8 mouse cellular contexts compared by ENCODE assay signal in the genomic region with DNA sequence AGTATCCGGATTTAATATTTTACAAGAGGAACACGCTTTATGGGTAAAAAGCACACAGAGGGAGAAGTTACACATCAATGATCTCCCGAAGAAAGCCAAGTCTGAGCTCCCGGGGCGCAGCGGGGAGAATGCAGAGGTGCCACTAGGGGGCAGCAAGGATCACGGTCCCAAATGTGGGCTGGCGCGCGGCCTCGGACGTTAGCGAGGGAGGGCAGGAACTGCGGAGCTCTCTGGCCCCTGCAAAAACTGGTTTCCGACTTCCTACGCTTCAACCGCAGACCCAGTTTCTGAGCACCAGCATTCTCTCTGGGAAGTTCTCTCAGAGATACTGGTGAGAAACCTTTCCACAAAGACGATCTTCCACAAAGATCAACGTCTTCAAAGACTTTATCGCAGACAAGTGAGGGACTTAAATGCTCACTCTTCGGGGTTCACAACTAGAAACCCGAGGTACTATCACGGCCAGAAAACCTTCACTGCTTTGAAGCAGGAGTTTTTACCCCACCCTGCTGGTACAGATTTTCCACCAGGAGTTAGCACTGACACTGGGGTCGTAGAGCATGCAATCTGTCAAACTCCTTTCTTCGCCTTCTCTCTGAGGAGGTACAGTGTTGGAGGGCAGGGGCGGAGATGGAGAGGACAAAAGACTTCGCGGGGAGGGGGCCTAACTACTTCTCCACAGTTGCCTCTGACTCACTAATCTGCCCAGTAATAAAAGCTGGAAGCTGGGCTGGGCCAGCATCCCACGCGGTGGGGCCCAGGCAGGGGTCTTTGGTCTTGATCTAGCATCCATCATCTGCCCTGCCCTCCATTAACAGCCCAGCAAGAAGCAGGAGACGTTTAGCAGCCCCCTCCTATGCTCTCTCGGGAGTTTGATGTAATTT. TPM values are rescaled to one million over a fixed set of nuclear protein-coding genes. Genes with fewer than 3 reads are reported as not detected.
A peak's percentile ranks its signal among the peaks of the same experiment; 100 is the strongest.
DNase-seq lines count a peak whose midpoint lies in the region; ATAC-seq lines count a peak whose summit lies in the region.

No protein-coding gene starts in this region.

- no peak overlapping the region; the same call in 1 of the 2 replicates for H3K9ac ChIP-seq in hindbrain, embryonic 12.5 days

- peak overlapping the region; percentile 42 for H3K4me2 ChIP-seq in hindbrain, embryonic 12.5 days (replicated peaks)

- no peaks in the 10 kb centered on the region for H3K9me3 ChIP-seq in hindbrain, embryonic 12.5 days (replicated peaks)

- 1% methylated on average over 32 of the region's 32 CpGs for WGBS in hindbrain, embryonic 12.5 days

- H3K4me1 ChIP-seq in hindbrain, embryonic 12.5 days = peaks cover 36% of the 10 kb centered on the region

- peak; percentile 11; the same call in 1 of the 2 replicates for ATAC-seq in hindbrain, embryonic 12.5 days (ENCODE audit: low FRiP score)
- peak; percentile 75 for ATAC-seq in megakaryocyte, adult 5-6 weeks (ENCODE audit: poor library complexity, severe bottlenecking)

- H3K27ac ChIP-seq in hindbrain, embryonic 12.5 days = no peak overlapping the region

- no peaks in the 10 kb centered on the region for H3K36me3 ChIP-seq in hindbrain, embryonic 12.5 days

- peak; percentile 79 for DNase-seq in R1 (ENCODE audit: low read depth, low spot score)
- DNase-seq in cerebellum, adult 9-11 months = peak; percentile 54
- DNase-seq in frontal cortex, postnatal 25 days (ENCODE audit: low spot score in 2 of 2) = peak; percentile 52 to 68
- DNase-seq in layer of hippocampus, postnatal 14 days (ENCODE audit: low spot score in 2 of 2) = peak; percentile 69 to 70
- peak; percentile 78 for DNase-seq in retina, postnatal 1 day
- peak; percentile 72 to 73 for DNase-seq in urinary bladder, adult 18-20 months (ENCODE audit: low spot score in 2 of 2)

- H3K4me3 ChIP-seq in hindbrain, embryonic 12.5 days = peak overlapping the region; percentile 15; the same call in 1 of the 2 replicates

- H3K27me3 ChIP-seq in hindbrain, embryonic 12.5 days = peaks cover 91% of the 10 kb centered on the region

RNA-seq across cellular contexts. Expression of gene Ankrd63, which starts 3.3 kb away (rescaled TPM):
- not detected in 2 replicates for polyA plus RNA-seq in hindbrain, embryonic 12.5 days (2016; fragmentation: Nextera tagmentation; extraction: Ambion mirVana)
- 1 to 10 TPM; 9.4 to 10.0 TPM for total RNA-seq in layer of hippocampus, postnatal 14 days (2021)
- total RNA-seq in megakaryocyte, adult 5-6 weeks (2015) = 0.07 and 0.11 TPM in 2 replicates
- 0.07 and 0.12 TPM in 2 replicates for total RNA-seq in megakaryocyte, adult 5-6 weeks (2017)

RNA-seq across cellular contexts. Expression of gene Plcb2, which starts 27.8 kb away (rescaled TPM):
- polyA plus RNA-seq in hindbrain, embryonic 12.5 days (2016; fragmentation: Nextera tagmentation; extraction: Ambion mirVana) = 0.44 and 0.59 TPM in 2 replicates
- total RNA-seq in layer of hippocampus, postnatal 14 days (2021) = 1 to 10 TPM; 2.1 to 2.7 TPM
- 48.2 and 48.4 TPM in 2 replicates for total RNA-seq in megakaryocyte, adult 5-6 weeks (2015)
- total RNA-seq in megakaryocyte, adult 5-6 weeks (2017) = 38.1 and 46.9 TPM in 2 replicates

RNA-seq across cellular contexts. Expression of gene Pak6, which starts 37.3 kb away (rescaled TPM):
- polyA plus RNA-seq in hindbrain, embryonic 12.5 days (2016; fragmentation: Nextera tagmentation; extraction: Ambion mirVana) = 6.2 and 6.8 TPM in 2 replicates
- 10 to 100 TPM; 67.8 to 75.1 TPM for total RNA-seq in layer of hippocampus, postnatal 14 days (2021)
- not detected in 2 replicates for total RNA-seq in megakaryocyte, adult 5-6 weeks (2015)
- total RNA-seq in megakaryocyte, adult 5-6 weeks (2017) = not detected in 2 replicates

RNA-seq across cellular contexts. Expression of gene Inafm2, which starts 45.1 kb away (rescaled TPM):
- 24.2 and 25.1 TPM in 2 replicates for polyA plus RNA-seq in hindbrain, embryonic 12.5 days (2016; fragmentation: Nextera tagmentation; extraction: Ambion mirVana)
- 10 to 100 TPM; 38.8 to 39.7 TPM for total RNA-seq in layer of hippocampus, postnatal 14 days (2021)
- 12.0 and 15.3 TPM in 2 replicates for total RNA-seq in megakaryocyte, adult 5-6 weeks (2015)
- total RNA-seq in megakaryocyte, adult 5-6 weeks (2017) = 10.6 and 11.2 TPM in 2 replicates

Comparison
In these comparisons a context has a peak if more than half of its experiments do, and no peak if none do; other contexts are left out.
1. RNA of gene Ankrd63, which starts 3.3 kb away (total RNA-seq): 9.4 to 10.0 TPM in layer of hippocampus, postnatal 14 days; 0.07 to 0.12 TPM in megakaryocyte, adult 5-6 weeks; every median in the first group is over 4 times any median in the second.
2. RNA of gene Plcb2, which starts 27.8 kb away (total RNA-seq): 38.1 to 48.4 TPM in megakaryocyte, adult 5-6 weeks; 2.1 to 2.7 TPM in layer of hippocampus, postnatal 14 days; every median in the first group is over 10 times any median in the second.
3. RNA of gene Pak6, which starts 37.3 kb away (total RNA-seq): 67.8 to 75.1 TPM in layer of hippocampus, postnatal 14 days; not detected in megakaryocyte, adult 5-6 weeks; every median in the first group is over 10 times any median in the second.
4. Peak in every context shown above with its lines, with median percentiles within 50 percentile points of each other: DNase-seq.